Mouse (Mus musculus) Patski (cell line): Measurements from ENCODE around the gene Itsn2. TPM values are rescaled to one million over a fixed set of nuclear protein-coding genes. Genes with fewer than 3 reads are reported as not detected.
"Not testable (repeated sequence)": the region's sequence is repeated elsewhere in the genome, so short reads cannot be mapped to it uniquely, and the experiment has no call there.

Source experiments
- ATAC-seq: fragments of 100-300 bp; one replicate; pipeline ENCODE4 v1.8.0; 2021
- CTCF ChIA-PET: fragments of 350-600 bp; sonication (Branson Sonifier 250); formaldehyde crosslinking; loops from one replicate; lab custom pipeline; 2022; ENCODE audit warnings: inconsistent platforms; lab: Charles Lee
- POLR2A ChIA-PET: fragments of 350-600 bp; sonication (Branson Sonifier 250); formaldehyde crosslinking; loops from one replicate; lab custom pipeline; 2022; ENCODE audit warnings: antibody characterized with exemption, inconsistent platforms; lab: Charles Lee
- DNase-seq: peaks from one replicate; pipeline ENCODE4 v3.0.0-alpha.2; 2011; ENCODE audit warnings: low read depth, low spot score
- H3K27me3 ChIP-seq: fragments of 371-371 bp; one replicate; pipeline ENCODE4 v1.5.1; 2021
- CTCF ChIP-seq: fragments of 100-300 bp; IDR thresholded peaks from one replicate; pipeline ENCODE4 v1.5.1; 2021
- in situ Hi-C: fragments of 300-500 bp; cut with MboI; formaldehyde crosslinking; loops from 3 replicates; pipeline ENCODE4 v1.11.1; 2018; ENCODE audit warnings: low pct_unique_long_range_greater_than_20kb, mixed read lengths
- polyA plus RNA-seq: library from polyadenylated mRNA; unstranded; gene quantifications from one replicate; pipeline ENCODE4 v1.2.3, GENCODE M21; 2021

Gene Itsn2
- polyA plus RNA-seq, 1 experiment from 2014 or later = 45.4 TPM

GRCm38 (mm10) chr12:4732332-4732731 is 139.9 kb downstream of the Itsn2 start:
- H3K27me3 ChIP-seq = peaks cover 33% of the 10 kb centered on the region
- in situ Hi-C loops = no loop called here
- no peak for DNase-seq
- TF ChIP-seq CTCF = no peak
- POLR2A ChIA-PET = no interaction called here
- ATAC-seq = no peak
- CTCF ChIA-PET = no interaction called here

GRCm38 (mm10) chr12:4738031-4738576 is 145.7 kb downstream of the Itsn2 start, which contains the start of gene Fam228a:
TSS of gene Fam228a (minus strand) at chr12:4738430.
- in situ Hi-C loops = no loop called here
- ChIA-PET POLR2A (no interaction called here), CTCF (no interaction called here)
- DNase-seq (no peak), ATAC-seq (no peak)
- no peak for TF ChIP-seq CTCF
- H3K27me3 ChIP-seq = peaks cover 16% of the 10 kb centered on the region

- peaks cover 9% of the 10 kb centered on the region for H3K27me3 ChIP-seq
- DNase-seq (no peak), ATAC-seq (no peak)
- CTCF ChIA-PET = no interaction called here
- in situ Hi-C loops = no loop called here
- POLR2A ChIA-PET = no interaction called here
- no peak for TF ChIP-seq CTCF
These were observed 148.4 kb downstream of the Itsn2 start for GRCm38 (mm10) chr12:4740823-4741222.

GRCm38 (mm10) chr12:4742183-4742582 is 149.7 kb downstream of the Itsn2 start:
- POLR2A ChIA-PET = no interaction called here
- no peak for DNase-seq

GRCm38 (mm10) chr12:4744486-4744885 is 152.0 kb downstream of the Itsn2 start:
- H3K27me3 ChIP-seq = peaks cover 6% of the 10 kb centered on the region
- TF ChIP-seq CTCF = no peak
- ATAC-seq = no peak
- in situ Hi-C loops = no loop called here
- DNase-seq = no peak
- POLR2A ChIA-PET = no interaction called here
- CTCF ChIA-PET = no interaction called here

More at GRCm38 (mm10) chr12:4742183-4742582, 149.7 kb downstream of the Itsn2 start:
- TF ChIP-seq CTCF = no peak
- CTCF ChIA-PET = interaction anchor here (1.5 kb wide), 1 partner anchor 27 kb away, joined by 4 read pairs; the partner anchor contains the start of gene Fam228b
- ATAC-seq = no peak
- no peaks in the 10 kb centered on the region for H3K27me3 ChIP-seq
- in situ Hi-C loops = no loop called here

GRCm38 (mm10) chr12:4754451-4754850 is 162.0 kb downstream of the Itsn2 start:
- CTCF ChIA-PET, H3K27me3 ChIP-seq, ATAC-seq, DNase-seq, POLR2A ChIA-PET, in situ Hi-C loops: not testable (repeated sequence)

- H3K27me3 ChIP-seq = no peaks in the 10 kb centered on the region
- POLR2A ChIA-PET = no interaction called here
- DNase-seq (no peak), ATAC-seq (no peak)
- CTCF ChIA-PET = no interaction called here
- no peak for TF ChIP-seq CTCF
- in situ Hi-C loops = no loop called here
These were observed 164.6 kb downstream of the Itsn2 start for GRCm38 (mm10) chr12:4757060-4757459.

Other genes with a start within 250 kb of the Itsn2 start
- 21.9 TPM for gene Ncoa1, start 115.5 kb upstream of the Itsn2 start, polyA plus RNA-seq
- not detected for gene Gm3625, start 289 bp downstream of the Itsn2 start, polyA plus RNA-seq
- 0.04 TPM for gene Fam228a, start 145.8 kb downstream of the Itsn2 start, polyA plus RNA-seq
- 0.53 TPM for gene Pfn4, start 176.4 kb downstream of the Itsn2 start, polyA plus RNA-seq
- 1.1 TPM for gene Fam228b, start 176.6 kb downstream of the Itsn2 start, polyA plus RNA-seq
- 114 TPM for gene Sf3b6, start 224.9 kb downstream of the Itsn2 start, polyA plus RNA-seq
- 7.1 TPM for gene Fkbp1b, start 249.0 kb downstream of the Itsn2 start, polyA plus RNA-seq